Mouse (Mus musculus): ENCODE results near the gene Nfe2l1. TPM values are rescaled to one million over a fixed set of nuclear protein-coding genes. Genes with fewer than 3 reads are reported as not detected.
A peak's percentile ranks its signal among the peaks of the same experiment; 100 is the strongest.
"Not testable (repeated sequence)": the region's sequence is repeated elsewhere in the genome, so short reads cannot be mapped to it uniquely, and the experiment has no call there.

Gene Nfe2l1
- total RNA-seq, 2 experiments from 2014 or later: 374 to 411 TPM

GRCm38 (mm10) chr11:96790681-96791080 is 39.1 kb downstream of the Nfe2l1 start:
- intact Hi-C loops (cut with DNase I): no loop called here
- DNase-seq: no peak

GRCm38 (mm10) chr11:96789990-96790389 is 39.8 kb downstream of the Nfe2l1 start:
- DNase-seq: no peak
- intact Hi-C loops (cut with DNase I): no loop called here

DNA sequence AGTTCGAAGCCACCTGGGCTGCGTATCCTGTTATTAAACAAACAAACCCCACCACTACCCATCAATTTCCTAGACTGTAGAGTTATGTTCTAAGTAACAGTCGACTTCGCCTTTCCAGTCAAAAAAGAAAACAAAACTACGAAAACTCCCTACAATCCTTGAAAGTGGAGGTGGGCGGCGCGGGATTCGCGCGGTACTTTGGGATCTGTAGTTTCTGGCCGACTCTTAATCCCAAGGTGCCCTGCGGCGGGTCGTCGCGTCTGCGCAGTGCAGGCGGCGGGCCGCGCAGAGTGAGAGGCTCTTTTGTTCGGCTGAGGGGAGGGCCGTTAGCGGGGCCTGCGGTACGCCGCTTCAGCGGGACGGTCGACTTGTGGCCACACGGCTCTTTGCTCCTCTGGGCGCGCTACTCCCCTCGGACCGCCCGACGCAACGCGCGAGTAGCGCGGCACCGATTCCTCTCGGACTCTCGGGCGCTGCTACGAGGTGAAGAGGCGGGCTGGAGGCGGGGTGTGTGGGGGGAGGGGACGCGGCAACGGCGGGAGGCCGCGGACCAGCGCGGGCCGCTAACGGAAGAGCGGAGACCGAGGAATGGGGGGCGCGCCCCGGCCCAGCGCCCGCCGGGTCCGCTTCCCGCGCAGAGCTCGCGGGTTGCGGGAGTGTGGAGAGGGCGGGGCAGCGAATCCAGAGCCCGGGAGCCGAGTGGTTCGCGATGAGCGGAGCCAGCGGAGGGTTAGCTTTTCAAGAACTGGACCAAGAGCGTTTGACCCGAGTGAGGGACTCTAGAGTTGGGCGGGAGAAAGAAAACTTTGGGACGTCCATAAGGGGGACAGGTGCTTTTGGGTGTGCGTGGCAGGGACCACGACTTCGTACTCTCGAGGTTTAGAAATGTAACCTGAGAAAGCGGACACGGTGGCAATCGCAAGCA is 40.6 kb downstream of the Nfe2l1 start, which contains the start of gene Cbx1:
Cbx1 (plus strand) TSS at position 257 of the 925 bp plus-strand sequence.
- intact Hi-C loops (cut with DNase I): no loop called here
- DNase-seq: peak; percentile 86 to 89

DNA sequence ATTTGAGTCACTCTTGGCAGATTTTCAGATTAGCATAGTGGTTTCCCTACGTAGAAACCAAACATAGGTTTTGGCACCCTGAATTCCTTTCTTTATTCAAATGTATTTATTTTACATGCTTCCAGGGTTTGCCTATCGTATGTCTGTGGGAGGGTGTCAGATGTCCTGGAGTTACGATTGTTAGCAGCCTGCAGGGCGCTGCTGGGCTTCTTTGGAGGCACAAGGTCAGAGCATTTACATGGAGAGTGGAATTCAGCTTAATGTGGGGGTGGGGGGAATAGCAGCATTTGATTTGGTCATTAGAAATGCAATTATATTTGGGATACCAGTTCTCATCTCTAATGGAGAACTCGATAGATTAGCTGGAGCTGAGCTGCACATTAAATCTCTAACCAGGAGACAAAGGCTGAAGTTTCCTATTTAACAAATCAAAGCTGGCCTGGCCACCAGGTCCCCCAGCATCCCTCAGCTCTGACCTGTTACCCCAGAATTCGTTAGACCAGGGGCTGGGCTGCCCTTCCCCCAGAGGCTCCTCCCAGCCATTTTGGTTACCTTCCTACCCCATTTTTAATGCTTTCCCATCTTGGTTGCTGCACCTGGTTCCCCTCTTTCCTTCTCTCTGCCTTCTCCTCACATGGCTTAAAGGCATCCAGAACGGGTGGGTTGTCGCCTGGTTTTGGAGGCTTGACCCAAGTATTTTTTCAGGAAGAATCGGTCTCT is 42.9 kb downstream of the Nfe2l1 start:
- intact Hi-C loops (cut with DNase I): no loop called here
- DNase-seq: no peak

- intact Hi-C loops (cut with DNase I): not testable (repeated sequence)
- peak; percentile 58 to 59 for DNase-seq
Measured at GRCm38 (mm10) chr11:96784847-96785246, 44.9 kb downstream of the Nfe2l1 start.

DNA sequence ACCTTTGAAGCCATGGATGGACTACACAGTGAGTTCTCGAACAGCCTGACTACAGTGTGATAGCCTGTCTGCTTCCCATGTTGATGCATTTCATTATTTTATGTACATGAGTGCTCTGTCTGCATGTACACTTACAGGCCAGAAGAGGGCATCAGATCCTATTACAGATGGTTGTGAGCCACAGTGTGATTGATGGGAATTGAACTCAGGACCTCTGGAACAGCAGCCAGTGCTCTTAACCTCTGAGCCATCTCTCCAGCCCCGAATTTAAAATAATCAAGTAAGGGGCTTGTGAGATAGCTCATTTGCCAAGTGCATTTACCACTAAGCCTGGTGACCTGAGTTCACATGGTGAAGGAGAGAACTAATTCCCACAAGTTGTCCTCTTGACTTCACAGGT is 48.3 kb downstream of the Nfe2l1 start:
- DNase-seq: no peak
- intact Hi-C loops (cut with DNase I): no loop called here

- intact Hi-C loops (cut with DNase I): no loop called here
Measured at GRCm38 (mm10) chr11:96780306-96780705, 49.5 kb downstream of the Nfe2l1 start.

DNA sequence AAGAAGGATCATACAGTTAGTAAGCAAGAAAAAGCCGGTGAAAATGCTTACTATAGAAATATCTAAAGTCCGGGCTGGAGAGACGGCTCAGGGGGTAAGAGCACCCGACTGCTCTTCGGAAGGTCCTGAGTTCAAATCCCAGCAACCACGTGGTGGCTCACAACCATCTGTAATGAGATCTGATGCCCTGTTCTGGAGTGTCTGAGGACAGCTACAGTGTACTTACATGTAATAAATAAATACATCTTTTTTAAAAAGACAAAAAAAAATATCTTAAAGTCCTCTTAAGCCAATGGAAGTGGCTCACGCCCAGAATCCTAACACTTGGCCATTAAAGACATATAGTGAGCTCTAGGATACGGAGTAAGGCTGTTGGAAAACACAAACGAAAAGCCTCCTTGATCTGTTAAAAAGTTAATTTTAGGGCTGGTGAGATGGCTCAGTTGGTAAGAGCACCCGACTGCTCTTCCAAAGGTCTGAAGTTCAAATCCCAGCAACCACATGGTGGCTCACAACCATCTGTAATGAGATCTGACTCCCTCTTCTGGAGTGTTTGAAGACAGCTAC is 51.6 kb downstream of the Nfe2l1 start:
- intact Hi-C loops (cut with DNase I); DNase-seq: not testable (repeated sequence)

More at GRCm38 (mm10) chr11:96780306-96780705, 49.5 kb downstream of the Nfe2l1 start:
- DNase-seq: no peak

DNA sequence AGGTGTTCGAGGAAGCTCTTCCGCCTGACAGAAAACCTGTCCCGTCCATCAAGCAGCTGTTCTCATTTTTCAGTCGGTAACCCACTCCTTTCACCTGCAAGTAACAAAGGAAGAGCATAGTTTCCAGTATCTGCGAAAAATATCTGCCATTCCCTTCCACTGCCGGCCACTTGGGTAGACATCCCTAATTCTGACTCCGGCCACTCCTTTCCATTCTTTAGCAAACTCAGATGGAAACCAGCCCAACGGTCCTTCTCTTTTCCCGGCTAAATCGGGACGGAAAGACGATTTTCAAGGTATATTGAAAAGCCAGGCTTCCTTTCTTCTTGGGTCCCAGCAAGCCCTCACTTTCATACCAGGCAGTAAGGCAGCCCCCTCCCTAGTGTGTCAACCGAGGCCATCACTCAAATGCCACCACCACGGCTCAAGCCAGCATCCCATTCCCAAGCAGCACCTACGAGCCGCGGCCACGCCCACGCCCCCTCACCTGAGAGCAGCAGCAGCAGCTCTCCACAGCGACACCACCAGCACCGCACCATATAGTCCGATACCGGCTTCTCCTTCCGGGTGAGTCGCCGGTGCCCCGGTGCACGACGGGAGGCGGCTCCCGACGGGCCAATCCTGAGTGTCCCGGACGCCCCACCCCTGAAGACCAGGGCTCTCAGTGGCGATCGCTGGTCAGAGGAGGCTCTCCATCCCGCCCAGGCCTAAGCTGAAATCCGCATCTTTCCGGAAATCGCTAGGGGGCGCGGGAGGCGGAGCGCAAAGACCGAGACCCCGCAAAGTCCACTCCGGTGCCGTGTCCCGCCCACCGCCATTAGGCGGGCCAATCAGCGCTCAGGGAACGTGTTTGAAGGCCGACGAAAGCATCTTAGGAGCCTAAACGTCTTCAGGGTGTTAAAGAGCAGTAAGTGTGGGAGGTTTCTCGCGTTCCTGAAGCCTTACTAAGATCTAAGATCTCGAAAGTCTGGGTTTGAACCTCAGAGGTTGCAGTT is 52.5 kb downstream of the Nfe2l1 start, which contains the start of gene Snx11:
Snx11 (minus strand) TSS at position 592 of the 995 bp plus-strand sequence.
- intact Hi-C loops (cut with DNase I): no loop called here
- peak; percentile 99 to 100 for DNase-seq

- intact Hi-C loops (cut with DNase I): no loop called here
- no peak for DNase-seq
Measured at GRCm38 (mm10) chr11:96776068-96776467, 53.7 kb downstream of the Nfe2l1 start.

GRCm38 (mm10) chr11:96775665-96776064 is 54.1 kb downstream of the Nfe2l1 start:
- DNase-seq: no peak
- intact Hi-C loops (cut with DNase I): no loop called here

DNA sequence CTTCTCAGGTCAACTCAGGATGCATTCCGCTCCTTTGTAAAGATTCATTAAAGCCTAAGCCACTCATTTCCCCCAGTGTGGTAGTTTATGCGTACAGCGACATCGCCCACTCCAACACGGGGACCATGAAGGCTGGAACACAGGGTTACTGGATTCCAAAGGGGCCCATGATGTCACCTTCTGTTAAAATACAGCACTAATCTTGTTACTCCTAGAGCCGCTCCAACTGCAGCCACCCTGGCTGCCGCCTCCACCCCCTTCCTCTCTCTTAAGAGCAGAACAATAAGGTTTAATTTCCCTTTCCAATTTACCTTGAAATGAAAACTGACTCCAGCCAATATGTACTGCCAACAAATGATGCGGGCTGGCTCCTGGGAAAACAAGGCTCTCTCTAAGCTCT is 54.7 kb downstream of the Nfe2l1 start:
- intact Hi-C loops (cut with DNase I): no loop called here
- DNase-seq: no peak

- intact Hi-C loops (cut with DNase I): no loop called here
- no peak for DNase-seq
Measured at GRCm38 (mm10) chr11:96774536-96774935, 55.2 kb downstream of the Nfe2l1 start.

DNA sequence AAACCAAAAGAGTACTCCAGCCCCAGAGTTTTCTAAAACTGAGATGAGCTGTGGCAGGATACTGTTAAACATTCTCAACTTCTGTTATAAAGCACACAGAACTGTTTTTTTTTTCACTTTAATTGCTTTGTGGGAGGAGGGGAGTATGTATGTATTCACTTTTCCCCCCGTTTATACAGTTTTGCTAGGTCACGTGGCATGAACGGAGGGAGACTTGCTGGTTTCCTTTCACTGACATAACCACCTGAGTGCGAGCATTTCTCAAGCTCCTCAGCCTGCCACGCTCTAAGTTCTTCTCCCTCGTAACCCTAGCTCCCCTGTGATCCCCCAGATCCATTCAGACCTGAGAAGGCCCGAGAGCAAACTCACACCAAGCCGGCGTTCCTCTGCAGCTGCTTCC is 57.4 kb downstream of the Nfe2l1 start:
- DNase-seq: no peak
- intact Hi-C loops (cut with DNase I): no loop called here

GRCm38 (mm10) chr11:96771274-96771975 is 58.3 kb downstream of the Nfe2l1 start:
- intact Hi-C loops (cut with DNase I): no loop called here

DNA sequence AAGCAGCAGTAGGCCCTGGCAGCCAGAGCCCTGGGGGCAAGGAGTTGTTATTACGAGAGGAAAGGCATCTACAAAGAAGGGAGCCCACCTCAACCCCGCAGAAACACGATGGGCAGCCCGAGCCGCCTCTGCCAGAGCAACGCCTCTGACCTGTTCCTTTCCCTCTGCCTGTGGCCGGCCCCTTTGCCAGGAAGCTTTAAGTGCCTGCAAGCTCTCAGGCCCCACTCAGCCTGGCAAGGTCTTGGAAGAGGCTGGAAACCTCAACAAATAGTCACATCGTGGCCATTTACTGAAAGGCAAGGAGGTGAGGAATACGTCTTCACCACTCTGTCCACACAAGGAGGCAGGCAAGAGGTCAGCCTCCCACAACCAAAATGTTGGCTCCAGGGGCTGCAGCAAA is 61.5 kb downstream of the Nfe2l1 start:
- DNase-seq: no peak
- intact Hi-C loops (cut with DNase I): loop anchor here (5.0 kb wide), 1 partner anchor 144 kb away; no protein-coding TSS in a partner anchor

More at GRCm38 (mm10) chr11:96771274-96771975, 58.3 kb downstream of the Nfe2l1 start:
- DNase-seq: no peak

Measured in gastrocnemius, postnatal 36 days (tissue).